Mouse (Mus musculus) bone marrow, adult 2 months (tissue): ENCODE data around the gene Cacna1g.

Experiments
- CTCF ChIP-seq: fragments of 200-500 bp; IDR thresholded peaks from 2 replicates; pipeline ENCODE4 v1.5.1; 2011; ENCODE audit warnings: low read length, control low read depth; ENCODE audit not compliant: control insufficient read depth, insufficient read depth
- POLR2A ChIP-seq: fragments of 200-500 bp; IDR thresholded peaks from 2 replicates; pipeline ENCODE4 v1.6.1; 2011; ENCODE audit warnings: low read depth, mild to moderate bottlenecking, control low read depth, low read length, borderline replicate concordance; ENCODE audit not compliant: control insufficient read depth

DNA sequence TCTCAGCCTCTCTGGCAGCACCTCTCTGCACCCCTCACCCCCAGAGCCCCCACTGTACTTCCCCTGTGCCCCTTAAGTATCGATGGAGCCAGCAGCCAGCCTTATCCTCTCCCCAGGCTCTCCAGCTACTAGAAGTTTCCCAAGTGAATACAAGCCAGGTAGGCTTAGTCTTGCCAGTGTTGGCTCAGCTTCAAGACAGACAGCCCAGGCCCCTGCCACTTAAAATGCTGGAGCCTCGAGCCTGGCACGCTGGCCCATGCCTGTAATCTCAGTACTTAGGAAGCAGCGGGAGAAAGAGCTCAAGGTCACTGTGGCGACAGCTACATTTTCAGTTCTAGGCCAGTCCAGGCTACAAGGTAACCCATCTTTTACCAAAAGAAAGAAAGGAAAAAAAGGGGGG, 24.1 kb downstream of the Cacna1g start:
- TF ChIP-seq POLR2A (no peak), CTCF (no peak)
